Mouse (Mus musculus): ENCODE measurements at regions not wholly inside any gene's neighbourhood (a gene's known extent, or its start where the extent isn't known, plus 50 kb on each side); places are given as distances from the start of the nearest gene placed in this dataset.

DNA sequence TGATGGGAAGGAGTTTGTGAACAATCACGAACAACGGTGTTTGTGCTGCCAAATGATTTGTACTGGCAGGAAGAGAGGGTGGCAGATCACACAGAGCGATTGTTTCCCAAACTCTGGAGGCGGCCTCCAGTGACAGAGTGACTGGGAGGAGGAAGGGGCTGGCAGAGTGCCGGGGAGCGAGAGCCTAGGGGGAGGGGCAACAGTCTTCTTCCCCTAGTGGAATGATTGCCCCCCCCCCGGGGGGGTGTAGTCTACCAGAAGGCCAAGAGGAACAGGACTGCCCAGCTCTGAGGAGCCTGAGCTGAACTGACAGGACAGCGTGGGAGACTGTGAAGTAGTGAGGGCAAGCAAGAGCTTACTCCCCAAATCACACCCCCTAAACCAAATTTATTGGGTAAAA, 199.9 kb upstream of the Rpl38 start:
- TF ChIP-seq POLR2A (IDR thresholded peaks at IDR 0.05; ENCODE audit: insufficient read depth, low read depth, low read length) (no peak), CTCF (IDR thresholded peaks at IDR 0.05; ENCODE audit: insufficient read depth, low read depth, low read length) (no peak)
